Mouse (Mus musculus) kidney, postnatal 4 days (tissue): ENCODE measurements around the gene Trip6.
A peak's percentile ranks its signal among the peaks of the same experiment; 100 is the strongest.

Experiments
- DNase-seq, 2 experiments: peaks; one replicate each; pipeline ENCODE4 v3.0.0; 2021; ENCODE audit warnings: mixed read lengths in 2 of 2

The Trip6 gene

DNA sequence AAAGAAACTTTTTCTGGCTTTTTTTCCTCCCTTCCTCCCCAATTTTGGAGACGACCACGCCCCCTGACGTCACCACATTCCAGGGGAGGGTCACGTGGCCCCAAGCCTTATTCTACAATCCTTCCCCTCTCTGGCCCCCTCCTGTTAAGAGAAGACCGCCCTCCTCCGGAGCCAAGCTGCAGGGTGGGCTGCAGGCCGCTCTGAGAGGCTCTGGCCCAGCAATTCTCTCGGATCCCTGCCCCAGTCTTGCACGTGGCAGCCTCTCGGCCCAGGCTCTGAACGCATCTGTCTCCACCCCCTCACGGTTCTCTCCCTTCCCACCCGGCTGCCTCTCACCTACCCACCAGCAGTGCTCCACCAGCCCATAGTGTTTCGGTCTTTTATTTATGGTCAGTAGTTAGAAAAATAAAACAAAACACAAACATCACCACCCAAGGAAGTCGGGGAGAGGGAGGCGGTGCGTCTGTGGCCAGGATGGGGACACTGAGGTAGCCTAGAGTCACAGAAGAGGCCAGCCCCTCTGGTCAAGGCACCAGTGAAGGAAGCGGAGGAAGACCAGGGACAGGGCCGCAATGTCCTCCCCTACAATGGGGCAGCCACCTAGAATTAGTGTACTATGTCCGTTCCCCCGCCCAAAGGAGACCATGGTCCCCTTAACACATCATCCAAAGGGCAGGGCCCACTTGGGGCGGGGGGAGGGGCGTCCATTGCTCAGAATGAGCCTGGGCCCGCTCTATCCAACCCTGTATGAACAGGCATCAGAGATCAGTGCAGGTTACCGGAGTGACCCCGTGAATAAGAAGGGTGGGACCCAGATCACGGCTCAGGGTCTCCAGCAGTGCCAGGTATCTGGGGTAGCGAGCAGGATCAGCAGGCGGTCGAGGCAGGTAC lies at the start of gene Trip6:
Gene Trip6, minus strand, starts transcription at position 212 of the 891 bp plus-strand sequence.
- DNase-seq = peak; percentile 97 to 98

DNA sequence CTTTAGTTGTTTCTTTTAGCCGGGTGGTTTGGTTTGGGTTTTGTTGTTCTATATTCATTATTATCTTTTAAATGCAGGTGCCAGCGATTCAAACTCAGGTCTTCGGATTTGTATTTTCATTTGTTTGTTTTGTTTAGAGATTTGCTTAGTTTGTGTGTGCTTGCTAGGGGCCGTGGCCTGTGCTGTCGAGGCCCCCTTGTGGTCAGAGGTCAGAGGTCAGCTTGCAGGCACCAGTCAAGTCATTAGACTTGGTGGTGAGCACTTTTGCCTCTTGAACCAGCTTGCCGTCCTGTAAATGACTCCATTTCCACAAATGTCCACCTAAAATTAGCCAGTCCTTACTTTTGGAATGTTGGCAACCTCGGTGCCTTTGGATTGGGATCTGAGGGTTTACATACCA lies 44.2 kb upstream of the Trip6 start:
- peak in 1 of 2 experiments; percentile 37 for DNase-seq

DNA sequence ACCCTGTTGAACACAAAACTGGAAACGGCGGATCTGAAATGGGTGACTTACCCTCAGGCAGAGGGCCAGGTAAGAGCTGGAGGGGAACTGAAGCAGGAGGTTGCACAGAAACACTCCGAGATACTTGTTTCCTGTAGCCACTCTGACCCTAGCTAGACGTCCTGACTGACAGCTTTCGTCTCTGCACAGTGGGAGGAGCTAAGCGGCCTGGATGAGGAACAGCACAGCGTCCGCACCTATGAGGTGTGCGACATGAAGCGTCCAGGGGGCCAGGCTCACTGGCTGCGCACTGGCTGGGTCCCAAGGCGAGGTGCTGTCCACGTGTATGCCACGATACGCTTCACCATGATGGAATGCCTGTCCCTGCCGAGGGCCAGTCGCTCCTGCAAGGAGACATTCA lies 39.9 kb upstream of the Trip6 start:
- DNase-seq = no peak

- DNase-seq = peak; percentile 77 to 81
Measured at GRCm38 (mm10) chr5:137352011-137352975, 38.1 kb upstream of the Trip6 start.

DNA sequence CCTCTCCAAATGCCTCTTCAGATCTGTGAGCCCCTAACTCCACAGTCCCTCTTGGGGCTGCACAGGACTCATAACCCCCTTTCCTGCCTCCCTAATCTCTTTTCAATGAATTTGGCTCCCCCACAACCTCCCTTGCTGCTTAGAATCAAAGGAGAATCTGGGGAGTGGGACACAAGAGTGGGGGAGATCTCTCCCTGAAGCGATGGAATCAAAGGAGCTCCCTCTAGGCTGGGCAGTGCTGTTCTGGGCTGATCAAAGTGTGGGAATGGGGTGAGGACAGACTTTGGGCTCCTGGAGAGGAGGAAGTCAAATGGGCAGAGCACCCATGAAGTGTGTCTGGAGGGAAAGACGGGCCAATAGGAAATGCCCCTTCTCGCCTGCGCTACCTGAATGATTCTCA lies 37.2 kb upstream of the Trip6 start:
- peak in 1 of 2 experiments; percentile 20 for DNase-seq

GRCm38 (mm10) chr5:137351058-137351380 lies 36.8 kb upstream of the Trip6 start:
- DNase-seq = peak in 1 of 2 experiments; percentile 37

DNA sequence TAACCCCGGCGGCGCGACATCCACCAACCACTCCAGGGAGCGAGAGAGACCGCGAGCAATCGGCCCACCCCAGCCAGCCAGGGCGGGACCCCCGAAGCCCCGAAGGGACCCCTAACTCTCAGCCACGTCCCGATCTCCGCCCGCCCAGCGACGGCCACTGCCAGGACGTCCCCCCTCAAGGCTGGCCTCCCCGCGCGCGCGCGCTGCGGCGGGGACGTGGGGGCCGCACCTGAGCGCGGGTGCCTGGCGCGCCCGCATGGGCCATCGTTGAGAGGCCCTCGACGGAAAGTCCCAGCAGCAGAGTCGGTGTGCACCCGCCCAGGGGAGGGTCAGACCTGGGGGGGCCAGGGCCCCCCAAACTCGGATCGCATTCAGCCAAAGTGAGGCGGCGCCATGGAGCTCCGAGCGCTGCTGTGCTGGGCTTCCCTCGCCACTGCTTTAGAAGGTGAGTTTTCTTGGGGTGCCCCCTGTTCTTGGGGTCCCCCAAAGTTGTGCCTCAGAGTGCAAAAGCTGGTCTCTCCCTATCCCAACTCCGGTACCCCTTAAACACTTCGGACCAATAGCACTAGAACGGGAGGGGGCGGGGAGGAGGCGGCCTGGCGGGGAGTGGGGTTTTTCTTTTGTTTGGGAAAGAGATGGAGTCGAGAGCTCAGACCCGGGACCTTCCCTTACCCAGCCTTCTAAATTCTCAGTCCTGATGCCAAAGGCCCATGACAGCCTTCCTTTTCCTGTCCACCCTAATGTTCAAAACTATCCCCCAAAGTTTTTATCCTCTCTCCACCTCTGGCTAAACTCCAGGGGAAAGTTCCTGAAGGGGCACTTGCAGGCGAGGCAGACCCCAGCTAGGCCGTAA lies 36.2 kb upstream of the Trip6 start:
- DNase-seq = peak; percentile 43 to 52

- DNase-seq = peak; percentile 96 to 99
Measured at GRCm38 (mm10) chr5:137349384-137350204, 35.4 kb upstream of the Trip6 start, which contains the start of gene Ephb4. Gene Ephb4 (plus strand): TSS chr5:137350109.

- peak; percentile 84 to 92 for DNase-seq
Measured at GRCm38 (mm10) chr5:137348482-137349383, 34.5 kb upstream of the Trip6 start.

DNA sequence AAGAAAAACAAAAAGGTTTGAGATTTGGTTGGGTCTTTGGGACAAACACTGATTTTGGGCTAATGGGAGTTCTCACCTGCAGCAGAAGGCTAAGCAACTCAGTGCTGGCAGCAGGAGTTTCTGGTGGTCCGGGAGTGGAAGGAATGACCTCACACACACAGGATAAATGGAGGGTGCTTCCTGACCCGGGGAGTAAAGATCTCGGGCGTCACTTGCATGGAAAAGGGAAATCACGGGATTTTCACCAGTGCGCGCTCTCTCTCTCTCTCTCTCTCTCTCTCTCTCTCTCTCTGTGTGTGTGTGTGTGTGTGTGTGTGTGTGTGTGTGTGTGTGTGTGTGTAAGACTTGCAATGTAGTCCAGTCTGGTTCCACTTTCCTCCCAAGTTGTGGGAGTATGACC lies 33.7 kb upstream of the Trip6 start:
- peak; percentile 29 to 53 for DNase-seq

GRCm38 (mm10) chr5:137346983-137347382 lies 32.8 kb upstream of the Trip6 start:
- DNase-seq = no peak

DNA sequence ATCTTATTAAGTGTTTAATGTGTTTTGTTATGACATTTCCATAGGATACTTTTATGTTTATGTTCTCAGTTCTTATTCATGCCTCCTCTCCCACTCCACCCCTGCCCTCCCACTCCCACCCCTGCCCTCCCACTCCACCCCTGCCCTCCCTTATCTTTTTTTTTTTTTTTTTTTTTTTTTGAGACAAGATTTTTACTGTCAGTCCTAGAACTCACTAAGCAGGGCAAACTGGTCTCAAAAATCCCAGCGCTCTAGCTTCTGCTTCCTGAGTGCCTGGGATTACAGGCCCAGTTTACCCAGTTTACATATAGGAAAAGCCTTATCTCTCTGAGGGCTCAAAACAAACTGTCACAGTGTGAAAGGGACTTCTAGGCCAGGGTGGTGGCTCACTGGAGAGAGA lies 32.2 kb upstream of the Trip6 start:
- DNase-seq = no peak

DNA sequence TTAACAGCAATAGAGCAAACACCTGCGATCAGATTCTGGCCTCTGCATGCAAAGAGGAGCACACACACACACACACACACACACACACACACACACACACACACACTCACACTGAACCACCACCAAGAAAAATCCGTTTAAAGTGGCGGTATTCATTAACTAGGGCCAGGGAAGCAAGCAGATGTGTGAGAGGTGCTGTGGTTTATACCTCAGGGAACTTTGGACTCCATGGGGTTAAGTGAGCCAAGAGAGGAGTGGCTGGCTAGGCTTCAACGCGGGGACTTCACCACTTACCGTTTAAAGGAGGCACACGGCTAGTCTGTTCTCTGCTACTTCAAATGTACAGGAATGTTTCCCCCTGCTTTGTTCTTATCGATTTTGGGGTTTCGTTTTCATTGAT lies 31.6 kb upstream of the Trip6 start:
- DNase-seq = peak; percentile 45 to 73

- DNase-seq = peak in 1 of 2 experiments; percentile 29
Measured at GRCm38 (mm10) chr5:137343869-137344268, 29.7 kb upstream of the Trip6 start.

DNA sequence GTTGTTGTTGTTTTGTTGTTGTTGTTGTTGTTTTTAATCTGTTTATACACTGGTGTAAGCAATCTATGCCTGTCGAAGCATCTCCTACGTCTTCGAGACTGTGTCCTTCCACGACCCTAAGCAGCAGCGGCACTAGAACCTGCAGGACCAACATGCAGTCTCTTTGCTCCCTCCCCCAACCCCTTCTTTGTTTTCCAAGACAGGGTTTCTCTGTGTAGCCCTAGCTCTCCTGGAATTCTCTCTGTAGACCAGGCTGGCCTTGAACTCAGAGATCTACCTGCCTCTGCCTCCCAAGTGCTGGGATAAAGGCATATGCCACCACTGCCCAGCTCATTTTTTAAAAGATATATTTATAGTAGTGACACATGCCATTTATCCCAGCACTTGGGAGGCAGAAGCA lies 29.2 kb upstream of the Trip6 start:
- no peak for DNase-seq

GRCm38 (mm10) chr5:137342407-137343012 lies 28.3 kb upstream of the Trip6 start:
- DNase-seq = no peak

DNA sequence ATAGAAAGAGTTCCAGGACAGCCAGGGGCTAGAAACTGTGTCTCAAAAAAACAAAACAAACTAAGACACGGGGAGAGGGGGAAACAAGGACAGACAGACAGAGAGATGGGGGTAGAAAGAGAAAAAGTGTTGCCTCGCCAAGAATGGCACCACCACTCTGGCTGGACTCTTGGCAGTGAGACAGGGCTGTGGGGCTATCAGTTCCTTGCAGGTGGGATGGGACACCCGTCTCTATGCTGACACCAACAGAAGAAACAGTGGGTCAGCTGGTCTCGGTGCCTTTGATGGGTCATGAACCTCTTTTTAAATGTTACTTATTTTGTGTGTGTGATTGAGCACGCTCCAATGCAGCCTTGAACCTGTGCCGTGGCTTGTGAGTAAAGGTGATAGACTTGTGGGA lies 26.0 kb upstream of the Trip6 start:
- DNase-seq = no peak

DNA sequence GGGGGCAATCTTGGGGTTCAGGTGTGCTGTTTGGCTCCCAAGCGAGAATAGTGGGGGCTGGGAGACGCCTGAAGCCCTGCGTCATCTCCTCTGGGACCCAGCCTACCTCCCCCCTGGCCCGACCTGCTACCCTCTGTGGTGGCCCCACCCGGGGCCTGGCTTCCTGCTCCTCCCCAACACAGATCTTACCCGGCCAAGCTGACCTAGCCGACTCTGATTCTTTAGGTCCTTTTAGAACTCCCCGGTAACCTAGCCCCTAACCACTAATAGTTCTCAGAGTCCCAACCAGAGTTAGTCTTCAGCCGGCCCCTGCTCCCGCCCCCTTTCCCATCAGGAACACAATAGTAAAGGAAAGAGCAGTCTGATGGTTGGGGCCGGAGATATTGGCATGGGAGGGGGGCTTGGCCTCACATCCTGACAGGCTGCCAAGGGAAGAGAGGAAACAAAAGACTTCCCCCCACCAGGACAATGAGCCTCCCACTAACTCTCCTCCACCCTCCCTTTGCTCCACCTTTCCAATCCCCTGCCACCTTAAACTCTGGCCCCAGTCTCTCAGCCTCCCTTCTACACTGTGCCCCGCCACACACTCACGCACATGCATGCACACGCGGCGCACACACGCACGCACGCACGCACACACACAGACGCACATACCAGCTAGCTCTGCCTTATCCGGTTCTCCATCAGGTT lies 25.2 kb upstream of the Trip6 start:
- peak; percentile 62 to 76 for DNase-seq

DNA sequence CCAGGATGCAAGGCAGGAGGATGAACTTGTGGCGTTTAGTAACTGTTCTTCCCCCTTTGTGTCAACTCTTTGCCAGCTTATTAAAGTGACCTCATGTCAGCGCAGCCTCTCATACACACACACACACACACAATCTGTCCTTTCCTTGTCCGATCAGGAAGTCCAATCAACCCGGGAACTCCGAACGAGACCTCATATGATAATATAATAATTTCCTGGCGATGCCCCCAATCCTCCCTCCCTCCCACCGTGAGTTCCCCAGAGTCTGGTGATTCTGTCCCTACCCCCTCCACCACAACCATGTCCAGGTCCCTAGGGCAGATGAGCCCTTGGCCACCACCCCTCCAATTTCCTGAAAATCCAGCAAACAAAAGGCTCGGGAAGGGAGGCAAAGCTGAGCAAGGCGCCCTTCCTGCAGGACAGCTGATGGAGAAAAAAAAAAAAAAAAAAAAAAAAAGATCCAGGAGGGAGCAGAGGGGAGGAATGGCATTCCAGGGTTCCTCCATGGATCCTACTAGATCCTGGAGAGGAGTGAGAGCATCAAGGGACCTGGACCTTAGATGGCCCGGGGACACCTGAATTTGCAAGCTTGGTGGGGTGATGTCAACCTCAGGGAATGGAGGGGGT lies 24.6 kb upstream of the Trip6 start:
- DNase-seq = peak; percentile 64 to 74
